Mouse (Mus musculus) thymus, postnatal 4 days (tissue): ENCODE measurements around the gene Ptges.

ENCODE experiments used
- DNase-seq: peaks from one replicate; pipeline ENCODE4 v3.0.0; 2021

Ptges gene

DNA sequence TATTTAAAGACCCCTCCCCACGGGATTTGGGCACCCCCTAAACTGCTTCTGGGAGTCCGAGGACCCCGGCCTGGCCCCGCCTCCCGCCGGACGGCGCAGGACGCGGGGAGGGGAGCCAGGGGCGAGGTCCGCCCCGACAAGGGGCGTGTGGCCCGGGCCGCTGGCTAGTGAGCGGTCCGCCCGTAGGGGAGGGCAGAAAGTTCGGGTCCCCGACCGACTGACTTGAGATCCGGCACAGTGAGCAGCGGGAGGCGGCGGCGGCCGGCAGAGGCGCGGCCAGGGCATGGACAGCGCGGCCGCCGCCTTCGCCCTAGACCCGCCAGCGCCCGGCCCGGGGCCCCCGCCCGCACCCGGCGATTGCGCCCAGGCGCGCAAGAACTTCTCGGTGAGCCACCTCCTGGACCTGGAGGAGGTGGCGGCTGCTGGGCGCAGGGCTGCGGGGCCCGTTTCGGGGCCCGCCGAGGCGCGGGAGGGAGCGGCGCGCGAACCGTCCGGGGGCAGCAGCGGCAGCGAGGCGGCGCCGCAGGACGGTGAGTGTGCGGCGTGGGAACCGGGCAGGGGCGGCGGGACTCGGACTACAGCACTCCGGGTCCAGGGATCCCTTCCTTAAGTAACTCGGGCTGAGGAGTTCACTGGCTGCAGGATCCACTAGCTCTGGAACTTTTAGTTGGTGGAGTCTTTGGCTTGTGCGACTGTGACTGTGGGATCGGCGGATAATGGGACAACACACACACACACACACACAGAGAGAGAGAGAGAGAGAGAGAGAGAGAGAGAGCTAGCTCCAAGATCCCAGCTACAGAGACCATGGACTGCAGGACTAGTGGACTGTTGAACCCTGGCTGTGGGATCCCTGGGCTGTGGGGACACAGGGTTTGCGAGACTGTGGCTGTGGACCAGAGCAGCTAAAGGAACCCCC, 84.3 kb downstream of the Ptges start:
- no peak for DNase-seq

GRCm38 (mm10) chr2:30842615-30843014, 87.0 kb downstream of the Ptges start:
- no peak for DNase-seq
